Mouse (Mus musculus) hindbrain, embryonic 16.5 days (tissue): ENCODE data around the gene Gdi1. TPM values are rescaled to one million over a fixed set of nuclear protein-coding genes. Genes with fewer than 3 reads are reported as not detected.

Experiments
- ATAC-seq: fragments of 200-750 bp; cut with Nextera tagmentation; 2 replicates; pipeline ENCODE4 v1.8.0; 2017; ENCODE audit warnings: moderate TSS enrichment, moderate library complexity
- H3K27ac ChIP-seq: fragments of 300-500 bp; sonication (generic); 2 replicates; pipeline ENCODE4 v1.5.1; 2014; ENCODE audit warnings: low read depth, mild to moderate bottlenecking, control low read depth, low read length, moderate library complexity
- H3K27me3 ChIP-seq: fragments of 300-500 bp; sonication (generic); replicated peaks from 2 replicates; pipeline ENCODE4 v1.6.1; 2014; ENCODE audit warnings: low read length; ENCODE audit not compliant: control insufficient read depth, insufficient read depth
- H3K36me3 ChIP-seq: fragments of 300-500 bp; sonication (generic); 2 replicates; pipeline ENCODE4 v1.6.1; 2014; ENCODE audit warnings: mild to moderate bottlenecking, low read length, moderate library complexity, mixed read lengths; ENCODE audit not compliant: control insufficient read depth, insufficient read depth
- H3K4me1 ChIP-seq: fragments of 300-500 bp; sonication (generic); 2 replicates; pipeline ENCODE4 v1.6.1; 2014; ENCODE audit warnings: low read depth, low read length; ENCODE audit not compliant: control insufficient read depth, insufficient read depth
- H3K4me2 ChIP-seq: fragments of 300-500 bp; sonication (generic); 2 replicates; pipeline ENCODE4 v1.6.1; 2014; ENCODE audit warnings: mild to moderate bottlenecking, low read length, control low read depth, moderate library complexity
- H3K4me3 ChIP-seq: fragments of 300-500 bp; sonication (generic); 2 replicates; pipeline ENCODE4 v1.5.1; 2014; ENCODE audit warnings: mild to moderate bottlenecking, low read length, control low read depth, moderate library complexity
- H3K9ac ChIP-seq: fragments of 300-500 bp; sonication (generic); 2 replicates; pipeline ENCODE4 v1.6.1; 2014; ENCODE audit warnings: low read depth, mild to moderate bottlenecking, control low read depth, low read length, moderate library complexity
- H3K9me3 ChIP-seq: fragments of 300-500 bp; sonication (generic); 2 replicates; pipeline ENCODE4 v1.6.1; 2014; ENCODE audit warnings: mild to moderate bottlenecking, low read length, moderate library complexity; ENCODE audit not compliant: control insufficient read depth
- WGBS: fragments of 180-500 bp; shearing (Covaris S2); extraction: QIAGEN DNeasy Blood & Tissue Kit; methylation state at CpG from one replicate; pipeline ENCODE4 v1.1.7; 2014; 5-methylcytosine and 5-hydroxymethylcytosine counted together
- polyA plus RNA-seq: library from polyadenylated mRNA; unstranded; fragments of >200 nt; fragmentation: Nextera tagmentation; extraction: Ambion mirVana; gene quantifications from 2 replicates; pipeline ENCODE4 v1.2.1, GENCODE M21; 2015

Gene Gdi1
- 978 and 991 TPM in 2 replicates for polyA plus RNA-seq

- Histone ChIP-seq H3K4me3 (peak within 1 kb of the TSS; percentile 51), H3K4me1 (peaks cover 9% of the 10 kb centered on the region), H3K27me3 (no peaks in the 10 kb centered on the region), H3K36me3 (peaks cover 19% of the 10 kb centered on the region), H3K27ac (peak within 1 kb of the TSS; percentile 93), H3K9ac (peak within 1 kb of the TSS; percentile 76), H3K4me2 (peak within 1 kb of the TSS; percentile 54), H3K9me3 (no peaks in the 10 kb centered on the region)
- WGBS = 8% methylated on average over 36 of the region's 41 CpGs
- peak; percentile 82 for ATAC-seq
Observed at GRCm38 (mm10) chrX:74304867-74305700, at the start of gene Gdi1. Gdi1 (plus strand) TSS chrX:74304998.

- Histone ChIP-seq H3K4me2 (no peak overlapping the region), H3K27ac (no peak overlapping the region), H3K27me3 (no peaks in the 10 kb centered on the region), H3K36me3 (peaks cover 2% of the 10 kb centered on the region; the same call in 1 of the 2 replicates), H3K9ac (no peak overlapping the region), H3K4me3 (no peak overlapping the region), H3K4me1 (peaks cover 6% of the 10 kb centered on the region; the same call in 1 of the 2 replicates), H3K9me3 (no peaks in the 10 kb centered on the region)
- WGBS = 94% methylated on average over 3 of the region's 3 CpGs
- ATAC-seq = no peak
Observed at GRCm38 (mm10) chrX:74257746-74258145, 47.1 kb upstream of the Gdi1 start.

DNA sequence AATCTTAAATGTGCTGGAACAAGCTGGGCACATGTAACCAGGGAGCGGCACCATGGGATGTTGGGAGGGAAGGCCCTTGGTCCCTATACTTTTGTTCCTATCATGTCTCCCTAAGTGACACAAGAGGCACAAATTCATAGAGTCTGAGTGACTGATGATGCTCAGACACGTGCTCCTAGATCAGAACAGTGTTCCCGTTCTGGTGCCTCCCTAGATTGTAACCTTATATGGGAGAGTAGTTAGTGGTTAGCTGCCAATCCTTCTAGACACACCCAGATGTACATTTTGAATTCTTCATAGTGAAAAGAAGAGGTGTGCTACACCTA, 35.1 kb upstream of the Gdi1 start:
- no peaks in the 10 kb centered on the region for H3K9me3 ChIP-seq
- H3K27ac ChIP-seq = peak overlapping the region; percentile 94
- H3K4me1 ChIP-seq = peaks cover 2% of the 10 kb centered on the region; the same call in 1 of the 2 replicates
- peak overlapping the region; percentile 44 for H3K4me3 ChIP-seq
- H3K36me3 ChIP-seq = no peaks in the 10 kb centered on the region
- H3K9ac ChIP-seq = peak overlapping the region; percentile 64
- no peaks in the 10 kb centered on the region for H3K27me3 ChIP-seq
- H3K4me2 ChIP-seq = peak overlapping the region; percentile 60
- 15% methylated on average over 3 of the region's 3 CpGs for WGBS
- ATAC-seq = peak; percentile 21

DNA sequence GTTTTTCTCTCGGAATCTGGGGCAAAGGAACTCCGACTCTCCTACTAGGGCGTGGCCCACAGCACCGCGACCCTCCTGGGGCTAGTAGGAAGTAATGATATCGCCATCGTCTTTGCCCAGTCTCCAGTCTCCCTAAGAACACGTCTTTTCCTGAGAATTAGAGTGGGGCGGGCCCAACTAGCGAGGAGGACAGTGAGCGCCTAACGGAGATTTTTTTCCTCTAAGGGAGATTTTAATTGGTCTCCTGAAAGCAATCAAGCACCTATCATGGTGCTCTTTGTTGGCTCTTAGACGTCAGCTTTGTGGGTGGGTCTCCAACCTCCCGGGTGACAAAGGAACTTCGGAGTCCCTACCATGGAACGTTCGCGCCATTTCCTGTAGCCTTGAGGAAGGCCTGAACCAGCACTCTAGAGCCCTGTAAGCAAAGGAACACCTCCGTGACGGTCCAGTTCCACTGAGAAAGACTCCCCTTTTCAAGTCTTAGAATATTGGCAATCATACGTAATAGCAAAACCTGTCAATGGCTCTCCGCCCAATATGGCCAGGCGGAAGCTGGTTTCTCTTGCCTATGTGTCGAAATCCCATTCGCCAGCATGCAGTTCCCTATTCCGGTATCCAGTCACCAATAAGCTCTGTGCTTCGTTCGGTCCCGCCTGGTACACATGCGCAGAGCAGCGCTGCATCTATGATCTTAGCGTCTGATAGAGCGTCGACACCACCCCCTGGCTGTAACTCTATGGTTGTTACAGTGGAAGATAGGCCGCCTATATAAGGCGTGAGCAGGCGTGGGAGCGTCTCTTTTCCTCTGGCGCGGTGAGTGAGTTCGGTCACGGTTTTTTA, 34.5 kb upstream of the Gdi1 start, which contains the start of gene Rpl10:
Gene Rpl10 (plus strand): TSS at position 751 of the 840 bp plus-strand sequence.
- H3K27me3 ChIP-seq = no peaks in the 10 kb centered on the region
- no peaks in the 10 kb centered on the region for H3K36me3 ChIP-seq
- H3K4me1 ChIP-seq = peaks cover 2% of the 10 kb centered on the region; the same call in 1 of the 2 replicates
- peak within 1 kb of the TSS; percentile 52 for H3K4me3 ChIP-seq
- H3K27ac ChIP-seq = peak within 1 kb of the TSS; percentile 94
- peak within 1 kb of the TSS; percentile 61 for H3K4me2 ChIP-seq
- peak within 1 kb of the TSS; percentile 67 for H3K9ac ChIP-seq
- peak; percentile 96 for ATAC-seq
- WGBS = 14% methylated on average over 42 of the region's 42 CpGs
- no peaks in the 10 kb centered on the region for H3K9me3 ChIP-seq

GRCm38 (mm10) chrX:74270902-74271551, 33.8 kb upstream of the Gdi1 start:
- ATAC-seq = no peak
- Histone ChIP-seq H3K27me3 (no peaks in the 10 kb centered on the region), H3K36me3 (no peaks in the 10 kb centered on the region), H3K4me1 (peaks cover 2% of the 10 kb centered on the region; the same call in 1 of the 2 replicates), H3K9ac (peak overlapping the region; percentile 67), H3K9me3 (no peaks in the 10 kb centered on the region), H3K4me3 (peak overlapping the region; percentile 52), H3K4me2 (peak overlapping the region; percentile 61), H3K27ac (peak overlapping the region; percentile 29; the same call in 1 of the 2 replicates)
- 18% methylated on average over 27 of the region's 27 CpGs for WGBS

DNA sequence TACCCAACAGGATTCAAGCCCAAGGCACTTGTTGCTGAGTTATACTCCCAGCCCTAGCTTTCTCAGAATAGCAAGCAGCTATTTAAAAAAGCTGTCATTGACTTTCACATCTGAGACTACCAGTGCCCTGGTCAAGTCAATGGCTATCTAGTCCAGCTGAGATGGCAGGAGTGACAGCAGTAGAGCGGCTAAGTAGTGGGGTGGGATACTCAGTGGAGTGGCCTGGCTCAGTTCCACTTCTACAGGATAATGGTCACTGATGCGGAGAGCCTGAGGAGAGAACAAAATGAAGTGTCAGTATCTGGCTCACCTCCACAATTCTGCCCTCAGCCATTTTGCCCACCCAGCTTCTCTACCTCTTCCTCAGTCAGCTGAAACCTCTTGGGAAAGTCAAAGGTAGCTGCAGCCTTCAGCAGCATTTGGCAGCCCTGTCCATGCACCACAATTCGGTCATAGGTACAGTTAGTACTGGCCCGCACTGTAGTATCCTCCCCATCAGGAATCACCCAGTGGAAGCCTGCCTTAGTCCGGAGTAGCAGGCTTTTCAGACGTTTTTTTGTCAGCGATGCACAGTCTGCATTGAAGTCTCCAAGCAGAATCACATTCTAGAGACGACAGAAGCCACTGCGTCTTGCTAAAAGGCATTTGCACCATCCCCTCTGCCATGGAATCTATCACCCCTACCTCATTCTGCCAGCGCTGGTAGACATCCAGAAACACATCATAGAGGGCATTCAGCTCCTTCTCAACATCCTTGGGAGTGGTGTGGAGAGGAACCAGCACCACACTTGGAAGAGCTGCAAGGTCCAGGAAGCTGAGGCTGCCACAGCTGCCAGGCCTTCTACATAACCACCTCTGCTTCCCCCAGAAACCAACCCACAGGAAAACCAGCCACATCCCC, 31.1 kb upstream of the Gdi1 start:
- Histone ChIP-seq H3K36me3 (no peaks in the 10 kb centered on the region), H3K27me3 (no peaks in the 10 kb centered on the region), H3K4me2 (no peak overlapping the region), H3K9ac (no peak overlapping the region), H3K4me3 (no peak overlapping the region), H3K4me1 (peaks cover 2% of the 10 kb centered on the region; the same call in 1 of the 2 replicates), H3K9me3 (no peaks in the 10 kb centered on the region), H3K27ac (no peak overlapping the region)
- ATAC-seq = no peak
- 29% methylated on average over 10 of the region's 10 CpGs for WGBS

DNA sequence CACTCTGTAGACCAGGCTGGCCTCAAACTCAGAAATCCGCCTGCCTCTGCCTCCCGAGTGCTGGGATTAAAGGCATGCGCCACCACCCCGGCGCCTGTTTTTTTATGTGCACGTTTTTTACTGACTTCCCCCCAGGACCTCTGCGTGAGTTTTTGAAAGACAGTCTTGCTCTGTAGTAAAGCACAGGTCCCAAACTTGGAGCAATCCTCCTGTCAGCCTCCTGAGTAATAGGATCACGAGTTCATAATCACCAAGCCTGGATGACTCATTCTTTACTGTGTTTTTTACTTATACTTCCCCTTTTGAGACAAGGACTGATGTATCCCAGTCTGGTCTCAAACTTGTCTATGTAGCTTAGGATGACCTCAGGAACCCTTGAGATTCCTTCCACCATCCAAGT, 26.9 kb upstream of the Gdi1 start:
- H3K27me3 ChIP-seq = no peaks in the 10 kb centered on the region
- no peak for ATAC-seq
- H3K4me2 ChIP-seq = no peak overlapping the region
- WGBS = 77% methylated on average over 8 of the region's 8 CpGs
- no peak overlapping the region for H3K4me3 ChIP-seq
- H3K27ac ChIP-seq = no peak overlapping the region
- no peak overlapping the region for H3K9ac ChIP-seq
- H3K36me3 ChIP-seq = no peaks in the 10 kb centered on the region
- H3K9me3 ChIP-seq = no peaks in the 10 kb centered on the region
- H3K4me1 ChIP-seq = no peaks in the 10 kb centered on the region

DNA sequence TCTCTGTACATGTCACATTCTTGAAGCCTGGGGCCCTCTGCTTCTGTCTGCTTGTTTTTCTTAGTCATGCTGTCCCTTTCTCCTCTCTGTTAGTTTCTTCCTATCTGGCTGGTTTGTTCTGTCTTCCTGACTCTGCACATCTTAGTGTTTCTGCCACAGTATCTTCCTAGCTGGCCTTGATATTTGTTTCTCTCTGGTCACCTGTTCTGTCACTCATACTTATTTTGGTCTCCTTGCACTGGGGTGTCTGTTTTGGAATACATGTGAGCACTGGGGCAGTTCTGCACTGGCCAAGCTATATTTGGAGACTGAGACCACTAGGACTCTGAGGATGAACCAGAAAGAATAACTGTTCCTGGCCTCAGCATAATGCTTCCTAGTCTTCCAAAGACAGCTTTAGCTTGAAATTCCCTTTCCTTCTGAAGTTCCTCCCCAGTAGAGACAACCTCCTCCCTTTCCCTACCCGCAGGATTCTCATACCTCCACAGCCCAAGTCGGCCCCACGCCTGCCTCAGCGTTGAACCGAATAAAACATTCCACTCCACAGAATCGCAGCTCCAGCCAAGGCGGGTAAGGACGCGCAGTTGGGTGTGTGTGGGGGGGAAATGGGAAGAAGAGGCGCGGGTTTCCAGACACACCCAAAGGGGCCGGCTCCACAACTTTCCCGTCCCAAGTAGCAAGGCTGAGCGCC, 23.6 kb upstream of the Gdi1 start:
- 24% methylated on average over 14 of the region's 14 CpGs for WGBS
- H3K4me1 ChIP-seq = peaks cover 3% of the 10 kb centered on the region
- H3K9me3 ChIP-seq = no peaks in the 10 kb centered on the region
- H3K27ac ChIP-seq = peak overlapping the region; percentile 51; the same call in 1 of the 2 replicates
- H3K27me3 ChIP-seq = no peaks in the 10 kb centered on the region
- H3K4me2 ChIP-seq = peak overlapping the region; percentile 74
- H3K36me3 ChIP-seq = no peaks in the 10 kb centered on the region
- no peak for ATAC-seq
- peak overlapping the region; percentile 56 for H3K4me3 ChIP-seq
- peak overlapping the region; percentile 63 for H3K9ac ChIP-seq
